Mouse (Mus musculus) ES-Bruce4 (cell line): ENCODE measurements at regions not wholly inside any gene's neighbourhood (a gene's known extent, or its start where the extent isn't known, plus 50 kb on each side); places are given as distances from the start of the nearest gene placed in this dataset.

Experiments used
- H3K27ac ChIP-seq: 2 replicates; pipeline ENCODE4 v1.5.1; 2012; ENCODE audit warnings: low read length, inconsistent platforms; ENCODE audit not compliant: insufficient read depth
- H3K27me3 ChIP-seq: 2 replicates; pipeline ENCODE4 v1.6.1; 2012; ENCODE audit warnings: mild to moderate bottlenecking, low read length, inconsistent platforms; ENCODE audit not compliant: control insufficient read depth, poor library complexity, insufficient read depth, severe bottlenecking
- H3K36me3 ChIP-seq: 2 replicates; pipeline ENCODE4 v1.6.1; 2012; ENCODE audit warnings: inconsistent platforms, mild to moderate bottlenecking, low read length, moderate library complexity; ENCODE audit not compliant: control insufficient read depth, poor library complexity, insufficient read depth, severe bottlenecking
- H3K4me1 ChIP-seq: one replicate; pipeline ENCODE4 v1.8.1; 2011; ENCODE audit warnings: low read length; ENCODE audit not compliant: control insufficient read depth, insufficient read depth
- H3K4me3 ChIP-seq: 2 replicates; pipeline ENCODE4 v1.5.1; 2011; ENCODE audit warnings: low read depth, mild to moderate bottlenecking, low read length
- H3K9ac ChIP-seq: 2 replicates; pipeline ENCODE4 v1.6.1; 2012; ENCODE audit warnings: low read depth, mild to moderate bottlenecking, inconsistent platforms; ENCODE audit not compliant: poor library complexity, severe bottlenecking
- H3K9me3 ChIP-seq: replicated peaks from 2 replicates; pipeline ENCODE4 v1.6.1; 2012; ENCODE audit warnings: mild to moderate bottlenecking, low read length, inconsistent platforms; ENCODE audit not compliant: control insufficient read depth, poor library complexity, insufficient read depth, severe bottlenecking
- CTCF ChIP-seq: IDR thresholded peaks from one replicate; pipeline ENCODE4 v1.8.1; 2011; ENCODE audit warnings: low read depth, low read length
- EP300 ChIP-seq: IDR thresholded peaks from 2 replicates; pipeline ENCODE4 v1.6.1; 2011; ENCODE audit warnings: low read depth, low read length; ENCODE audit not compliant: insufficient read depth
- POLR2A ChIP-seq: IDR thresholded peaks from one replicate; pipeline ENCODE4 v1.8.1; 2011; ENCODE audit warnings: low read length; ENCODE audit not compliant: insufficient read depth

- Histone ChIP-seq H3K9me3 (no peaks in the 10 kb centered on the region), H3K4me1 (no peaks in the 10 kb centered on the region), H3K27ac (no peak overlapping the region), H3K36me3 (no peaks in the 10 kb centered on the region), H3K9ac (no peak overlapping the region), H3K4me3 (no peak overlapping the region), H3K27me3 (no peaks in the 10 kb centered on the region)
- TF ChIP-seq EP300, result no peak
- TF ChIP-seq CTCF, result no peak
- no peak for TF ChIP-seq POLR2A
Observed at GRCm38 (mm10) chr17:88196322-88196721, 131.2 kb upstream of the Fbxo11 start.

- Histone ChIP-seq H3K27me3 (no peaks in the 10 kb centered on the region), H3K4me1 (no peaks in the 10 kb centered on the region), H3K9me3 (no peaks in the 10 kb centered on the region), H3K9ac (no peak overlapping the region), H3K4me3 (no peak overlapping the region), H3K36me3 (no peaks in the 10 kb centered on the region), H3K27ac (no peak overlapping the region)
- no peak for TF ChIP-seq EP300
- no peak for TF ChIP-seq CTCF
- TF ChIP-seq POLR2A, result no peak
Observed at GRCm38 (mm10) chr17:88197381-88197780, 132.3 kb upstream of the Fbxo11 start.

GRCm38 (mm10) chr17:88201249-88201970, 136.3 kb upstream of the Fbxo11 start:
- H3K9me3 ChIP-seq, result peaks cover 4% of the 10 kb centered on the region; the same call in 1 of the 2 replicates
- H3K9ac ChIP-seq, result no peak overlapping the region
- H3K27ac ChIP-seq, result no peak overlapping the region
- H3K4me1 ChIP-seq, result no peaks in the 10 kb centered on the region
- TF ChIP-seq EP300 (no peak), POLR2A (no peak), CTCF (no peak)
- no peaks in the 10 kb centered on the region for H3K27me3 ChIP-seq
- H3K36me3 ChIP-seq, result no peaks in the 10 kb centered on the region
- H3K4me3 ChIP-seq, result no peak overlapping the region

- Histone ChIP-seq H3K36me3 (no peaks in the 10 kb centered on the region), H3K4me1 (no peaks in the 10 kb centered on the region), H3K27me3 (no peaks in the 10 kb centered on the region), H3K27ac (no peak overlapping the region), H3K9ac (no peak overlapping the region), H3K4me3 (no peak overlapping the region), H3K9me3 (peaks cover 4% of the 10 kb centered on the region; the same call in 1 of the 2 replicates)
- TF ChIP-seq POLR2A (no peak), CTCF (no peak), EP300 (no peak)
Observed at GRCm38 (mm10) chr17:88202214-88202613, 137.1 kb upstream of the Fbxo11 start.

- Histone ChIP-seq H3K9ac (no peak overlapping the region), H3K4me1 (no peaks in the 10 kb centered on the region), H3K4me3 (no peak overlapping the region), H3K27ac (no peak overlapping the region), H3K27me3 (no peaks in the 10 kb centered on the region), H3K36me3 (no peaks in the 10 kb centered on the region), H3K9me3 (no peaks in the 10 kb centered on the region)
- TF ChIP-seq CTCF (no peak), POLR2A (no peak), EP300 (no peak)
Observed at GRCm38 (mm10) chr17:88209565-88209964, 144.5 kb upstream of the Fbxo11 start.

- Histone ChIP-seq H3K9me3 (no peaks in the 10 kb centered on the region), H3K4me1 (no peaks in the 10 kb centered on the region), H3K36me3 (no peaks in the 10 kb centered on the region), H3K27me3 (no peaks in the 10 kb centered on the region), H3K27ac (no peak overlapping the region), H3K9ac (no peak overlapping the region), H3K4me3 (no peak overlapping the region)
- TF ChIP-seq EP300, result no peak
- no peak for TF ChIP-seq CTCF
- no peak for TF ChIP-seq POLR2A
Observed at GRCm38 (mm10) chr17:88212121-88212520, 147.0 kb upstream of the Fbxo11 start.
